ENCODE assay signal across 12 mouse cellular contexts in genomic region chr10:121501160-121501559, GRCm38 (mm10). TPM values are rescaled to one million over a fixed set of nuclear protein-coding genes. Genes with fewer than 3 reads are reported as not detected.
DNase-seq lines count a peak whose midpoint lies in the region; ATAC-seq and TF ChIP-seq lines count a peak whose summit lies in the region.
"Had no signal": no experiment of that assay in that cellular context is flagged by ENCODE, and none has a peak within 500 bp of the region (broad histone marks: within the 10 kb centered on the region; RNA-seq: fewer than 3 reads in every experiment).

No protein-coding gene starts in this region.

- no peak overlapping the region for H3K9ac ChIP-seq in liver, embryonic 14.5 days (replicated peaks)
- H3K9ac ChIP-seq: stomach, embryonic 15.5 days had no signal

- peaks cover 19 to 41% of the 10 kb centered on the region in 2 experiments for H3K4me1 ChIP-seq in liver, embryonic 14.5 days (replicated peaks; ENCODE audit: control insufficient read depth in 2 of 2, insufficient read depth in 2 of 2, low read length in 1 of 2)

- no peak overlapping the region for H3K4me2 ChIP-seq in liver, embryonic 14.5 days (ENCODE audit: low read depth)
- H3K4me2 ChIP-seq: stomach, embryonic 15.5 days had no signal

- 25% methylated on average over 5 of the region's 5 CpGs for WGBS in liver, embryonic 14.5 days (ENCODE audit: insufficient replicate concordance)

- TF ChIP-seq CTCF in liver, embryonic 14.5 days (IDR thresholded peaks at IDR 0.05; ENCODE audit: low read depth) = no peak

- no peak overlapping the region for H3K27ac ChIP-seq in liver, embryonic 14.5 days
- H3K27ac ChIP-seq: stomach, embryonic 15.5 days had no signal

- H3K36me3 ChIP-seq in liver, embryonic 14.5 days (replicated peaks; ENCODE audit: control insufficient read depth, insufficient read depth, low read depth) = no peaks in the 10 kb centered on the region
- H3K36me3 ChIP-seq: stomach, embryonic 15.5 days had no signal

- H3K9me3 ChIP-seq in liver, embryonic 14.5 days (ENCODE audit: control insufficient read depth, low read length) = no peaks in the 10 kb centered on the region
- H3K9me3 ChIP-seq: stomach, embryonic 15.5 days had no signal

- peak; percentile 22 for DNase-seq in retina, postnatal 1 day
- no peak for DNase-seq in retina, embryonic 14.5 days (ENCODE audit: low spot score)
- DNase-seq in embryo, embryonic 10.5 days (ENCODE audit: low spot score) = peak; percentile 57
- DNase-seq in liver, embryonic 14.5 days (ENCODE audit: low read depth in 3 of 3, low spot score in 3 of 3) = no peak
- peak; percentile 79 to 86 for DNase-seq in spleen, postnatal 36 days (ENCODE audit: low spot score in 2 of 2)
- no peak for DNase-seq in urinary bladder, adult 18-20 months (ENCODE audit: low spot score in 2 of 2)
- DNase-seq in right cerebral cortex, adult 2 months (ENCODE audit: low spot score in 2 of 2) = no peak
- DNase-seq in cerebellum, postnatal 10 days = no peak
- DNase-seq: adrenal gland, postnatal 25 days; kidney, adult 9 months had no signal

- no peak overlapping the region for H3K4me3 ChIP-seq in liver, embryonic 14.5 days (ENCODE audit: insufficient read depth in 1 of 2, low read depth in 2 of 2, low read length in 2 of 2)
- H3K4me3 ChIP-seq: erythroblast, embryonic 14.5 days; stomach, embryonic 15.5 days had no signal

- ATAC-seq in liver, embryonic 14.5 days (ENCODE audit: insufficient read depth) = 0 out of 2 replicates have a peak, but pooled peaks have one; percentile 12

- H3K27me3 ChIP-seq in liver, embryonic 14.5 days (ENCODE audit: control insufficient read depth, insufficient read depth, low read length) = no peaks in the 10 kb centered on the region
- H3K27me3 ChIP-seq: stomach, embryonic 15.5 days had no signal

- TF ChIP-seq EP300 in liver, embryonic 14.5 days (IDR thresholded peaks at IDR 0.05; ENCODE audit: low read depth) = no peak

RNA-seq across cellular contexts. Expression of gene Rassf3, which starts 25.0 kb away (rescaled TPM):
- 5.7 and 8.6 TPM in 2 replicates for polyA plus RNA-seq in liver, embryonic 14.5 days (2012; rRNA removed)
- 7.9 and 10.8 TPM in 2 replicates for polyA plus RNA-seq in liver, embryonic 14.5 days (2014; fragmentation: Nextera tagmentation; extraction: Ambion mirVana)

Comparison
In these comparisons a context has a peak if more than half of its experiments do, and no peak if none do; other contexts are left out.
1. DNase-seq: peak in retina, postnatal 1 day (single experiment), embryo, embryonic 10.5 days (single experiment) and spleen, postnatal 36 days (2 of 2); none in retina, embryonic 14.5 days (single experiment), liver, embryonic 14.5 days (0 of 3), urinary bladder, adult 18-20 months (0 of 2), right cerebral cortex, adult 2 months (0 of 2) and cerebellum, postnatal 10 days (0 of 2).